Mouse (Mus musculus) olfactory bulb, adult 2 months (tissue): ENCODE results near the gene Erc2.

Experiments
- CTCF ChIP-seq: fragments of 200-500 bp; IDR thresholded peaks from 2 replicates; pipeline ENCODE4 v1.5.1; 2012; ENCODE audit warnings: low read depth, mild to moderate bottlenecking, low read length, moderate library complexity; ENCODE audit not compliant: insufficient read depth
- POLR2A ChIP-seq: fragments of 200-500 bp; IDR thresholded peaks from 2 replicates; pipeline ENCODE4 v1.6.1; 2012; ENCODE audit warnings: mild to moderate bottlenecking, low read depth, low read length, moderate library complexity; ENCODE audit not compliant: insufficient read depth

GRCm38 (mm10) chr14:28147201-28147600 lies 525.0 kb downstream of the Erc2 start:
- no peak for TF ChIP-seq POLR2A
- TF ChIP-seq CTCF: no peak
